Mouse (Mus musculus) lung, postnatal 25 days (tissue): Measurements from ENCODE around the gene Insr.
"Not testable (repeated sequence)": the region's sequence is repeated elsewhere in the genome, so short reads cannot be mapped to it uniquely, and the experiment has no call there.

Experiments
- DNase-seq: peaks from one replicate; pipeline ENCODE4 v3.0.0; 2022; ENCODE audit warnings: low spot score

Insr gene

GRCm38 (mm10) chr8:3230118-3231060 is 49.0 kb downstream of the Insr start:
- DNase-seq = no peak

GRCm38 (mm10) chr8:3227423-3227822 is 52.0 kb downstream of the Insr start:
- no peak for DNase-seq

DNA sequence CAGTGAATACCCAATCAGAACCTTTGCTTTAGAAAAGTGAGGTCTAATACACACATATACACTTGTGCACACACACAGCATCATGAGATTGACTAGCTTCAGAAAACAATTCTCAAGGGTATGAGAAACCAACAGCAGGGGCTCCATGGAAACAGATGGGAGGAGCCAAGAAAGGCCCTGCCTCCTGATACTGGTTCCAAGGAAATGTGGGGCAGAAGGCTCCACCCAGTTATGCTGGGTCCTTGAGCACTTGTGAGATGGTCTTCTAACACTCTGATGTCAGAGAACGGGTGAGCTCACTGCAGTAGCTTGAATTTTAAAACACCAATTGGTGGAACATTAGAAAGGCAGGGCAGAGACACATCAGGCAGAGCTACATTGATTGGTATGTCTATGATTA is 53.7 kb downstream of the Insr start:
- DNase-seq = no peak

DNA sequence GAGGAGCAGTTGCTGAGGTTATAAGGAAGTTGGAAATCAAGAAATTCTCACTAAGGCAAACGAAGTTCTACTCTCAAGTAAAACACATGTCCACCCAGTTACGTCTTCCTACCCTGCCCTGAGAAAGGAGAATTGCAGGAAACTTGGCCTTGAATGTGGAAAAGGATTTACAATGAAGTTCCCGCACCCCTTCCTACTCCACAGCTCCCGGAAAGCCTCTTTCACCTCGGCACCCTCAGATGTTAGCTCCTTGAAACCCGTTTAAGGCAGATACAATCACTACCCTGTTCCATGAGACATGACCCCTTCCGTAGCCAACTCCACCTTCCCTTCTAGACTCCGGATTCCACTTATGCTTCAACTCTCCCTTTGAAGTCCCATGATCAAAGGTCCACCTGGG is 54.2 kb downstream of the Insr start:
- no peak for DNase-seq

GRCm38 (mm10) chr8:3222636-3222965 is 56.8 kb downstream of the Insr start:
- no peak for DNase-seq

DNA sequence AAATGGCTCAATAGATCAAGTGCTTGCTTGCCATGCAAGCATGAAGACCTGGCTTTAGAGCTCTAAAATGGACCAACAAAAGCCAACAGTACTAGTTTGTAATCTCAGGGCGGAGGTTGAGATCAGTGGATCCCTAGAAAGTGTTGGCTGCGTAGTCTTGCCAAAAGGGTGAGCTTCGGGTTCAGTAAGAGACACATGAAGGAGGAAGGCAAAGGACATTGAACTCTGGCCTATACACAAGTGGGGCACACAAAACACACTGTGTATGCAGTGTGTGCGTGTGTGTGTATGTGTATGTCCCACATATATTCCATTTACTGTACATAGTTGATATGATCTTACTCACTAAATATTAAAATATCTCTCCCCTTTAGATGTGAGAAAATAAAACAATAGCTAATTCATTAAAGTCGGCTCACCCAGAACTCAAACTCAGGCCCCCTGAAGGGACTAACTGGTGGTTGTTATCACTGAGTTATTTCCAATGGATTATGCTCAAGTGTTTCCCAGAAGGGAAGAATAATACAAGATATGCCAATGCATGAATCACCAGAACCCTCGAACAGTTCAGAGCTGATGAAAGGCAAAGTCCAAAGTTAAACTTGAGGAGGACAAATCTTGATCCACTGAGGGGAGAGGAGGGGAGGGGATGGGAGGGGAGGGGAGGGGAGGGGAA is 57.3 kb downstream of the Insr start:
- no peak for DNase-seq

DNA sequence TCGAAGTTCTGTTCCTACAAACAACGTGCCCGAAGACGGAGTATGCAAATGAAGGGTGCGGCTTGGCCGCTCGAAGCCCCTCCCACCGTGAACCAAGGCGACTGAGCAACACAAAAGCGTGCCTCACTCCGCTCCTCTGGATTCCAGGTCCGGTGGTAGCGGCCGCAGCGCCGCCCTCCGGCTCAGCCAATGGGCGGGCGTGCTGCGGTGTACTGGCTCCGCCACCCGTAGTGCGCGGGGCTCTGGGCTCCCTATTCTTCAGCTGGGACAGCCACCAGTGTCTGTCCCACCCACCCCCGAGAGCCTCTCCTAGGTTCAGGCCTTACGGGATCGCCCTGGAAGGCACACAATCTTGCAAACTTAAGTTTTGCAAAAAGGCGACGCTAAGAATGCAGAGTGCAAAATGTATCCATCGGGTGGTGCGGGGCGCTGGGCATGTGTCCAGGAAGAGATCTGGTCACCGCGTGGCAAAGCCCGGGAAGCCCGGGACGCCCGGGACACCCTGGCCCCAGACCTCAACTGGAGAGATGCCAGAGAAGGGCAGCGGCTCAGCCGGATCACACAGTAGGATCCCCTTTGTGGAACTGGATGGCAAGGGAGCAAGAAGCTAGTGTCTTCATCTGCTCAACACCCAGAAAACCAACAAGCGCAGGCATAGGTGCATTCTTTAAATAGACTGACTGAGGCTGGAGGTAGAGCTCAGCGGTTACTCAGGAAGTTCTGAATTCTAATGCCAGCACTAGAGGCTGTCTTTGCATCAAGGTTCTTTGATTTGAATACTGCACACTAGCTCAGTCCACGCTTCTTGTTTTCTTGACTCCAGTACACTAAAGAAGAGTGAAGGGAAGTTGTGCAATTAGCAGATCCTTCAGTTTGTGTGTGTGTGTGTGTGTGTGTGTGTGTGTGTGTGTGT is 58.1 kb downstream of the Insr start:
- DNase-seq = peak; percentile 95

DNA sequence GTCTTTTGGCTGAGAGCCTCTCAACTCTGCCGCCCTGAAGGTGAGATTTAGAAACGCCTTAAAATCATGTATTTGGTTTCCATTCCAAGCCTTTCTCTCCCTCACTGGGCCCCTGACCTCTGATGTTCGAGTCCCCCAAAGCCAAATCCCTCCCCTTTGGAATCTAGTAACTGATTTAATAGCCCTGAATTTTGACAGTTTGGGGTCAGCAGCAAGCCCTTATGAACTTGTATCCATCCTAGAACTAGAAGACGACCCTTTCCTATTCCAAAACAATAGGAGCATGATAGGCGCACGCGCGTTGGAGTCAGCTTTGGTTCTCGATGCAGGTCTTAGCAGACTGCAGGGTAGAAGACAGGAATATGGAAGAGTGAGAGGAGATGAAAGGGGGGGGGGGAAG is 58.9 kb downstream of the Insr start:
- peak; percentile 54 for DNase-seq

- no peak for DNase-seq
Measured at GRCm38 (mm10) chr8:3219921-3220411, 59.5 kb downstream of the Insr start.

GRCm38 (mm10) chr8:3219266-3219665 is 60.2 kb downstream of the Insr start:
- no peak for DNase-seq

- DNase-seq = no peak
Measured at GRCm38 (mm10) chr8:3216541-3217092, 62.8 kb downstream of the Insr start.

DNA sequence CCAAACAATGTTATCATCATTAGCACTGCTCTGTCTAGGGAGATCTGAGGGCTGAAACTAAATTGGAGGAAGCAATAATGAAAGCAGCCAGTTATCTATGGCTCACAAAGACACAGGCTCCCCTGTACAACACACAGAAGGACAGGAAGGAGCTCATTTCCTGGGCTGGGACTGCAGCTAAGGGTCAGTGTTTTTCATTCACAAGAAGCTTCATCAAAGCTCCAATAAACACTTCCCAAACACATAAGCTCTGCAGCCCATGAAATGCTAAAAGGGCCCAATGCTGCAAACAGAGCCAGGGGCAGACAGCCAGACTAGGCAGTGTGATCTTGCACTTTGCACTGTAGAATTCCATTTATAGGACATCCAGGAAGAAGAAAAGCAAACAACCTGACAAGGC is 63.9 kb downstream of the Insr start:
- peak; percentile 82 for DNase-seq

GRCm38 (mm10) chr8:3214601-3215000 is 64.8 kb downstream of the Insr start:
- DNase-seq = no peak

DNA sequence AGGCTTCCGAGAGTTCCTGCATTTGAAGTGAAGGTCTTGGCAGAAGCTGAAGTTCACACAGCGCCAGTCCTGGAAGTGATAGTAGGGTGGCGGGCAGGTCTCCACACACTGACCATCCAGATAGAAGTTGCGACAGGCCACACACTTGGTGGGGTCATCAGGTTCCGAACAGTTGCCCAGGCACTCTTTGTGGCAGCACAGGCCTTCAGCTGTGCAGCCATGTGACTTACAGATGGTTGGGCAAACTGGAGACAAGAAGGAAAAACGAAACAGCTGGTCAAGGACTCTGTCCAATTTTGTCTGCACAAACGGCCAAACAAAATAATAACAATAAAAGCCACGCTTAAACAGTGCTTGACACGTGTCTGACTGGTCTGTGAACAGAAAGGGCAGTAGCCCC is 68.0 kb downstream of the Insr start:
- DNase-seq = peak; percentile 42

GRCm38 (mm10) chr8:3209960-3210359 is 69.5 kb downstream of the Insr start:
- no peak for DNase-seq

DNA sequence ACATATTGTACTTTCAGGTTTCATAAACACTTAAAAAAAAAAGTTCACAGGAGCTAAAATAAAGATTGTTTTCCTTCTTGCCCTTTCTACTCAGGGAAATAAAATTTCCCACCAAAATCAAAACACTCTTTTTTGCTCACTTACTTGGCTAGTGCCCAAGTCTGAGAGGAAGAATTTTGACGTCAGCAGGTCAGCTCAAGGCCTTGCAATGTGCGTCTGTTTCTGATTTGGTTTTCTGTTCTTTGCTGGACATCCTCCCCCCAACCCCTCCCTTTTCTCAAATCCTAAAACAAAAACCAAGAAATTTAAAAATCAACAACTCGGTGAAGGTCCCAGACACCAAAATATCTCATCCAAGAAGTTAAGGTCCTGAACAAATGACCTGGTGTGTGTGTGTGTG is 70.1 kb downstream of the Insr start:
- DNase-seq = peak; percentile 56

- DNase-seq = no peak
Measured at GRCm38 (mm10) chr8:3208729-3209128, 70.7 kb downstream of the Insr start.

- DNase-seq = no peak
Measured at GRCm38 (mm10) chr8:3204758-3205443, 74.5 kb downstream of the Insr start.

DNA sequence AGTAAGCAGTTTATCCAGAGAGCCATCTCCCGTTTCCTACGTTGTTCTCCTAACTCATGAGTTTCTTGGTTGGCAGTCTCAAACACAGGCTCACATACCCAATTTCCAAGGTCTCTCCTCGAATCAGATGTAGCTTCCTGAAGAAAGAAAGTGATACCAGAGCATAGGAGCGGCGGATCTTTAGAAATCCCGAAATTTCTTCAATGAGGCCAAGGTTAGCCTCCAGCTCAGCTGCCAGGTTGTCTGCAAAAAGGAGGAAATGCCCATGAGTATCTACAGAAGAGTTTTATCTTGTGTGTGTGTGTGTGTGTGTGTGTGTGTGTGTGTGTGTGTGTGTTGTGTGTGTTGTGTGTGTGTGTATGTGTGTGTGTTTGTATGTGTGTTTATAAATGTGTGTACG is 76.6 kb downstream of the Insr start:
- DNase-seq = no peak

DNA sequence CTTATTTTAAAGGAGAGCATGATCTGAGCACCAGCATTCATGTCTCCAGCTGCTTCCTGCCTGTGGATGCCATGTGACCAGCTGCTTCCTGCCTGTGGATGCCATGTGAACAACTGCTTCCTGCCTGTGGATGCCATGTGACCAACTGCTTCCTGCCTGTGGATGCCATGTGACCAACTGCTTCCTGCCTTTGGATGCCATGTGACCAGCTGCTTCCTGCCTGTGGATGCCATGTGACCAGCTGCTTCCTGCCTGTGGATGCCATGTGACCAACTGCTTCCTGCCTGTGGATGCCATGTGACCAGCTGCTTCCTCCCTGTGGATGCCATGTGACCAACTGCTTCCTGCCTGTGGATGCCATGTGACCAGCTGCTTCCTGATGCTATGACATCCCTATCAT is 85.1 kb downstream of the Insr start:
- DNase-seq = not testable (repeated sequence)

DNA sequence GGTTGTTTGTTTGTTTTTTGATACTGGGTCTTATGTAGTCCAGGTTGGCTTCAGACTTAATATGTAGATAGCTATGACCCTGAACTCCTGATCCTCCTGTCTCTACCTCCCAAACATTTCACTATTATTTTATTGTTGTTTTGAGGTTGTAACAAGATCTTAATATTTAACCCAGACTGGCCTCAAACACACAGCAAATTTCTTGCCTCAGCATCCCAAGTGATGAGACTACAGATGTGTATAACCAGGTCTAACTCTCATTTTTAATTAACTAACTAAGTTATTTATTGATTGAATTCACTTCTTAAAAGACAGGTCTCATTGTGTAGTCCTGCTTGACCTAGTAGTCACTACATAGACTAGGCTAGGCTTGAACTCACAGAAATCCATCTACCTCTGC is 88.4 kb downstream of the Insr start:
- no peak for DNase-seq
